Mouse (Mus musculus): ENCODE measurements around the gene Copz2. TPM values are rescaled to one million over a fixed set of nuclear protein-coding genes. Genes with fewer than 3 reads are reported as not detected.

Gene Copz2
- total RNA-seq, 1 experiment from 2014 or later = 1.6 TPM

DNA sequence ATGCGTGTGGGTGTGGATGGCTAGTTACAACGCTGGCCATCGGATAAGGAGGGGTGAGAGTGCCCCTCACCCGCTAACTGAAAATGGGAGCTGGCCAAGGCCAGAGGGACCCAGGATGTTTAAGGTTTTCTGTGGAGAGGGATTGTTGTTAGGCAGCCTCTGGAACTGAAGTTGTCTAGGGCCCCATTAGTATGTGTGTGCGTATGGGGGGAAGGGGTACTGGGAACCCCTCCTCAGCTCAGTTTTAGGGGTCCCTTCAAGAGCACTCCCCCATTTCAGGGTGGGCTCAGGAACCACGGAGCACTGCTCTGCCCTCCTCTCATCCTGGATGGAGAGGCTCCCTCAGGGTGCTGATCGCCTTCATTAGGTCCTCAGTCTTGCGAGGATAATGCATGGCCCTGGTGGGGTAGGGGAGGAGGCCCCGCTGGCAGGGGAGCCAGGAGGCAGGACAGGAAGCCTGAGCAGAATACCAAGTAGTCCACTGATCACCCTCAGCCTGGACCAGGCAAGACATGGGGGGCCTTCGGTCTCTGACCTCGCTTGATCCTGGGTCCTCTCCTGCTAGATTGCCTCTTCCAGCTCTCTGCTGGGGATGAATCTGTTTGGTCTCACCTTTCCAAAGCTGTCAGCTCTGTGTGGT lies 43.7 kb downstream of the Copz2 start:
- no peak for ATAC-seq (replicated peaks; ENCODE audit: low read depth, poor library complexity, severe bottlenecking)

DNA sequence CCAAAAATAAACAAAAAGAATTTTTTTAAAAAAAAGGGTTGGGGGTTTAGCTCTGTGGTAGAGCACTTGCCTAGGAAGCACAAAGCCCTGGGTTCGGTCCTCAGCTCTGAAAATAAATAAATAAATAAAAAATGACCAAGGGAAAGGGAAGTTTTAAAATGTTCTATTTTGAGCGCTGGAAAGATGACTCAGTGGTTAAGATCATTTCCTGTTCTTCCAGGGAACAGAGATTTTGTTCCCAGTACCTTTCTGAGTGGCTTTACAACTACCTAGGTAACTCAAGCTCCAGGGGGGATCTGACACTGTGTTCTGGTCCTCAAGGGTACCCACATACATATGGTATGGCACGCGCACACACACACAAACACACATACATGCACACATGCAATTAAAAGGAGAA lies 46.2 kb downstream of the Copz2 start:
- ATAC-seq (replicated peaks; ENCODE audit: low read depth, poor library complexity, severe bottlenecking) = no peak

DNA sequence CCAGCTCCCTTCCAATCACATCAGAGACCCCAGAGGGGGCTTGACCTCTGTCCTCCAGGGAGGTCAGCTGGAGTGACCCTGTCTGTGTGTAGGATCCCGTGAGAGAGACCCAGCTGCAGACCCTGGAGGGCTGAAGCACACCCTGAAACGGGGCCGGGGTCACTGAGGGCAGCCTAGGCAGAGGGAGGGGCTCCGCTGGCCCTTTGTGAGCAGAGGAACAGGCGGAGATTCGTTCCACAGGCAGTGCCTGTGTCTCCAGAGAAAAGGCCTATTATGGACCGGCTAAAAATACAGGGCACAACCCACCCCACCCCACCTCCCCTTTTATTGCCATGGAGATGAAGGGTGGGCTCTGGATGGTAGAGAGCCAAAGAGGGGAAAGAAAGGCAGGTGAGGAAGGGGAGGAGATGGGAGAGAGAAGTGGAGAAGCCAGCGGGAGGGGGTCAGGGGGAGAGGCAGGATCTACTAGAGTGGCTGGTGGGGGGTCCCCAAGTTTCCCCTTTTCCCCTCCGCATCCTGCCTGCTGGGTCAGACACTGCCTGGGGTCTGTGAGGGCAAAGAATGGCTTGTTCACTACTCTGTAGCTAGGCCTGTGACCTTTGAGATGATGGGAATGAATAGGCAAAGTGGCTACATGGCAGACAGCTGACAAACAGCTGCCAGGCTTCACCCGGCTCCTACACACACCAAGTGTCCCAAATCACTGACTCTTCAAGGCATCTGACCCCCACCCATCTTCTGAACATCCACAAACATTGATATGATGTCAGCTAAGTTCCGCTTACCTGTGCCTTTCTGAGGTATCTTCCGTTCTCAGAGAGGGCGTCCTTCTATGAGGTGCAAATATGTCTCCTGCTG lies 50.0 kb downstream of the Copz2 start:
- ATAC-seq (replicated peaks; ENCODE audit: low read depth, poor library complexity, severe bottlenecking) = no peak

DNA sequence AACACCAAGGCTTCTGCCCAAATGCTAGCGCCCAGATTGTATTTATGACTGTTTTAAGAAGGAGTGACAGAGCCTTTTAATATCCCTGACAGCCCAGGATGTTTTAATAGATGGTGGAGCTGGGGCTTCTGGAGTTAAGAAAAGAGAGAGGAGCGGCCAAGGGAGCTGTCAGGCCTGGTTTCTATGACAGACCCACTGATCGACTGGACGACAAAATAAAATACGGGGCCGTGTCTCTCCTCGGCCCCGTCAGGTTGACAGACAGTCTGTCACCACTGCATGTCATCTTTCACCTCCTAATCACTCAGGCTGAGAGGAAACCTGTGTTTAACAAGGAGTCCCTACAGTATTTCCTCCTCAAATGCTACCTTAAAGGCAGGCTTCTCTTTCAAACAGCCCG lies 51.7 kb downstream of the Copz2 start:
- ATAC-seq (replicated peaks; ENCODE audit: low read depth, poor library complexity, severe bottlenecking) = no peak

DNA sequence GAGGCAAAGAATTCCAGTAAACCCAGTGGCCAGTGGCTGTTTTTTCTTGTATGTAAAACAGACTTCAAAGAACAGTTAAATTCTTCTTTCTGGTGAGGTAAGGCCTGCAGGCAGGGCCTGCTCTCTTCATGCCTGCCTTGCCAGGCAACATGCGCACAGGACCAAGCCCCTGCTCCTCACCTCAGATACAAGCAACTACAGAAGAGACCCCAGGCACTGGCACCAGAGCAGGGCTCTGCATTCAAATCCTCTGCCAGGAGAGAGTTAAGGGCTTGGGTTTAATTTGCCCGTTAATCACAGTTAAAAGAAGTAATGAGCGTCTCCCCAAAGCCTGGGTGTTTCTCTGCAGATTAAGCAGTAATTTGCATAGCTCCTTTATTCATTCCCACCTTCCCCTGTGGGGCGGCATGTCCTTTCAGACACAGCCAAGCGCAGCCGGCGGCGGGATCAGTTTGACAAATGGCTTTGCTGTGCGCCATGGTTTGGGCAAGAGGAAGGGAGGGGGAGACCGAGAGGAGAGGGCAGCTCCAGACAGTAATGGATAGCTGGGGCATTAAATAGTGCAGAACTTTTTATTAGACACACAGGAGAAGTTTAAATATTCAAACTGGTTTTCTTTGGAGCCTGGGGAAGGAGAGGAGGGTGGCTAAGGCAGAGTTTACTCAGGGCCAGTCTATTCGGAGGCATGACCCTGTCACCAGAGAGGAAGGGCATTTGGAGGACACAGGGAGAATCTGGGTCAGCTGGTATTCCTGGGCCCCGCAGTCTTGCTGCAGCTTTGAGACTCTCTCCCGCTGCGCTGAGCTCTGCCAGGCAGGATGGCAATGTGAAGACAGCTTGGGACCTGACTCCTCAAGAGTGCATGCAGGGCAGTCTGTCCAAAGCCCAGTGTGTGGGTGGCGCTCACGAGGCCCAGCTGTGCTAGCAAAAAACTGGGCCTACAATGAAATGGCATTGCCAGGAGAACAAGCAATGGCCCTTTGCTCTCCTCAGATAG lies 53.3 kb downstream of the Copz2 start:
- ATAC-seq (replicated peaks; ENCODE audit: low read depth, poor library complexity, severe bottlenecking) = no peak

DNA sequence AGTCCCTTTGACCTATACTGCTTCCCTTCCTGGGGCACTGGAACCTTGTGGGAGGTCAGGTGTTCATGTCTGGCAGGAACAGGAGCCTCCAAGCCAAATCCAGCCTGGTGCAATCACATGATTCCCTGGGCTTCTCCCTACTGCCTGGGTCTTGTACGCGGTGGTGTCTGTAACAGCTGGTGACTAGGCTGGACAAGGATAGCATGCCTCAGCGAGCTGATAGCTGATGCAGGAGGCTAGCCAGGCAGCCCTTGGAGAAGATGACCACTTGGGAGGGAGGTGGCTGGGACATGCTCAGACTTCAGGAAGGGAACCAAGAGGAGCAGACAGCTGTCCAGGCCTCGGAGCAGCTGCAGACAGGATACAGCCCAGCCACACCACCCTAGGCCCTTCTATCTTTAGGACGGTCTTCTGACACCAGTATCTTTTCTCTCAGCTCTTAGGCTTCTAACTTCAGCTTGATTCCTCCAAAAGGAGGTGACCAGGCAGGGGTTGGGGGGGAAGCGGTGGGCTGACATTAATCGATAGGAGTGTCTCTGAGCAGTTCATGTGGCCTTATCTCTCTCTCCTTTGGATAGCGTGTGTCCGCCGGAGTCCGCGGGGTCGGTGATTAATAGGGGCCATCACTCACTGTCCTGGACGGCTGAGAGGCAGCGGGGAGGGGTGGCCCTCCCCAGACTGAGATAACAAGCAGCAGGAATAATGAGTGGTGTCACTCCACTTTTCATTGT lies 56.9 kb downstream of the Copz2 start:
- no peak for ATAC-seq (replicated peaks; ENCODE audit: low read depth, poor library complexity, severe bottlenecking)

DNA sequence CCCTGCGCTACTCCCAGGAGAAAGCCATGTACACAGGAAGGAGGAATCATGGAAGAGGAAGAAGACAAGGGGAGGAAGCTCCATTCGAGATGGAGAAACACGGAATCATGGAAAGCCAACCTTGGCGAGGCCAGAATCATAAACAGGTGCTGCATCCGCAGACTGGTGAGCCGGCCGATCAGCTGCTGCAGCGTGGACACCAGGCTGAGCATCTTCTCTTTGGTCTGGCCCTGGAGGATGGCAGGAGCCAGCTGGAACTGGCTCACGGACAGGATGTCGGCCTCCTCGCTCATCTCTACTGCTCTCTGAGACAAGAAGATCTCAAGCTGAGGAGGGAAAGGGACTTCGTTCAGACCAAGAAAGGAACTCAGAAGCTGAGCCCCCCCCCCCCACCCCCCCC lies 58.9 kb downstream of the Copz2 start:
- ATAC-seq (replicated peaks; ENCODE audit: low read depth, poor library complexity, severe bottlenecking) = no peak

DNA sequence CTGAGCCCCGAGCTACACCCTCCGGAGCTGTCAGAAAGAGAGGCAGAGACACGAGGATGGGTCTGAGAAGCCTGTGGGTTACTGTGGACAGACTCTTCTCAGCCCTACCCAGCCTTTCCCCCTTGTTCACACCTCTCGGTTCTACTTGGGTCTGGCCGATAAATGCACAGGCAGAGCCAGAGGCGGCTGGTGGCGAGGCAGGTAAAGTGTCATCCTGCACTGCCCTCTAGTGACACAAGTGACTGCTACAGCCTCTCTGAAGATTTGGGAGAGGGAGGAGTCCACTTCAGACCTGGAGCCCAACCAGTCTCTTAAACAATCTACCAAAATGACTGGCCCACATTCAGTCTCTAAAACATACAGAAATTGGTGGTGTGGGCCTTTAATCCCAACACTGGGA lies 60.3 kb downstream of the Copz2 start:
- peak; percentile 89 for ATAC-seq (replicated peaks; ENCODE audit: low read depth, poor library complexity, severe bottlenecking)

Other genes starting within 250 kb of the Copz2 start
- 9.5 and 14.8 TPM in 2 replicates for gene Snx11, start 72.3 kb upstream of the Copz2 start, total RNA-seq (2017)
- 94.1 and 108 TPM in 2 replicates for gene Cbx1, start 60.7 kb upstream of the Copz2 start, total RNA-seq (2017)
- 43.3 and 48.5 TPM in 2 replicates for gene Nfe2l1, start 19.9 kb upstream of the Copz2 start, total RNA-seq (2017)
- 38.2 and 47.8 TPM in 2 replicates for gene Cdk5rap3, start 66.6 kb downstream of the Copz2 start, total RNA-seq (2017)
- gene Prr15l, start 78.2 kb downstream of the Copz2 start, total RNA-seq (2017) = 0.58 TPM in 1 of 2 replicates, not detected in the other
- 24.8 and 31.9 TPM in 2 replicates for gene Pnpo, start 94.1 kb downstream of the Copz2 start, total RNA-seq (2017)
- 3.2 and 3.6 TPM in 2 replicates for gene Sp2, start 133.1 kb downstream of the Copz2 start, total RNA-seq (2017)
- gene Sp6, start 163.5 kb downstream of the Copz2 start, total RNA-seq (2017) = 0.59 TPM in 1 of 2 replicates, not detected in the other
- gene Scrn2, start 180.1 kb downstream of the Copz2 start, total RNA-seq (2017) = 18.4 and 21.5 TPM in 2 replicates
- 0.64 and 2.0 TPM in 2 replicates for gene Lrrc46, start 191.5 kb downstream of the Copz2 start, total RNA-seq (2017)
- 15.2 and 17.0 TPM in 2 replicates for gene Mrpl10, start 191.7 kb downstream of the Copz2 start, total RNA-seq (2017)
- gene Osbpl7, start 200.8 kb downstream of the Copz2 start, total RNA-seq (2017) = 8.2 and 11.1 TPM in 2 replicates

Data from common myeloid progenitor, adult 5-6 weeks (primary cell).